Mouse (Mus musculus) cerebellum, adult 2 months (tissue): ENCODE measurements around the gene Pagr1b.

ENCODE experiments used
- CTCF ChIP-seq: fragments of 200-500 bp; IDR thresholded peaks from 2 replicates; pipeline ENCODE4 v1.5.1; 2011; ENCODE audit warnings: low read depth, mild to moderate bottlenecking, control low read depth, low read length, moderate library complexity, borderline replicate concordance; ENCODE audit not compliant: insufficient read depth
- POLR2A ChIP-seq: fragments of 200-500 bp; IDR thresholded peaks from 2 replicates; pipeline ENCODE4 v1.6.1; 2011; ENCODE audit warnings: low read length, control low read depth, borderline replicate concordance; ENCODE audit not compliant: insufficient read depth

DNA sequence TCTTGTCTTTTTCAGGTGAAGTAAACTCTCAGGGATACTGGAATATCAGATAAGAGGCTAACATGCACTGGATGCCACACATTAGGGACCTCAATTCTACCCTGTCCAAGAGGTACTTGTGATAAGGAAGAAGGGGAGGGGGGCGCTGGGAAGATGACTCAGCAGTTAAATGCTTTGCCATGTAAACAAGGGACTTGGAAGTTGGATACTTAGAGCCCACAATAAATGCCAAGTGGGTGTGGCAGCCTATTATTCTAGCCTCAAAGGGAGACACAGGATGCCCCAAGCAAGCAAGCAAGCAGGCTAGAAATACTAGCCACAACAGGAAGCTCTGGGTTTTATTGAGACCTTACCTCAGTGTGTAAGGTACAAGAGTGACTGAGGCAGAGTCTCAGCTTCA lies 15.0 kb upstream of the Pagr1b start:
- TF ChIP-seq POLR2A (no peak), CTCF (no peak)
